Mouse (Mus musculus) liver, embryonic 14.5 days (tissue): ENCODE measurements at regions not wholly inside any gene's neighbourhood (a gene's known extent, or its start where the extent isn't known, plus 50 kb on each side); places are given as distances from the start of the nearest gene placed in this dataset.

ENCODE experiments used
- ATAC-seq: fragments of 200-750 bp; cut with Nextera tagmentation; 2 replicates; pipeline ENCODE4 v1.8.0; 2017; ENCODE audit warnings: moderate number of reproducible peaks, mild to moderate bottlenecking, moderate library complexity; ENCODE audit not compliant: insufficient read depth
- DNase-seq, 3 experiments: peaks; one replicate each; pipeline ENCODE4 v3.0.0-alpha.2; 2012 to 2013; ENCODE audit warnings: low read depth in 3 of 3, low spot score in 3 of 3
- H3K27ac ChIP-seq: fragments of 300-500 bp; sonication (generic); 2 replicates; pipeline ENCODE4 v1.5.1; 2014; ENCODE audit warnings: moderate library complexity, mild to moderate bottlenecking, control low read depth, inconsistent platforms
- H3K27me3 ChIP-seq: fragments of 300-500 bp; sonication (generic); 2 replicates; pipeline ENCODE4 v1.6.1; 2014; ENCODE audit warnings: mild to moderate bottlenecking, low read length, moderate library complexity; ENCODE audit not compliant: control insufficient read depth, insufficient read depth
- H3K36me3 ChIP-seq: fragments of 300-500 bp; sonication (generic); replicated peaks from 2 replicates; pipeline ENCODE4 v1.6.1; 2014; ENCODE audit warnings: low read depth; ENCODE audit not compliant: control insufficient read depth, insufficient read depth
- H3K4me1 ChIP-seq, 2 experiments: fragments of 200-500 bp in 1 of 2; fragments of 300-500 bp in 1 of 2; sonication (generic) in 1 of 2; replicated peaks; 2 replicates each; pipeline ENCODE4 v1.6.1; 2012 to 2014; ENCODE audit warnings: antibody characterized with exemption in 1 of 2, inconsistent platforms in 1 of 2, low read length in 1 of 2; ENCODE audit not compliant: control insufficient read depth in 2 of 2, insufficient read depth in 2 of 2
- H3K4me2 ChIP-seq: fragments of 300-500 bp; sonication (generic); 2 replicates; pipeline ENCODE4 v1.6.1; 2014; ENCODE audit warnings: low read depth, mild to moderate bottlenecking, control low read depth, moderate library complexity
- H3K4me3 ChIP-seq, 2 experiments: fragments of 200-500 bp in 1 of 2; fragments of 300-500 bp in 1 of 2; sonication (generic) in 1 of 2; 2 replicates each; pipeline ENCODE4 v1.5.1; 2012 to 2014; ENCODE audit warnings: low read depth in 2 of 2, low read length in 2 of 2, mild to moderate bottlenecking in 2 of 2, control low read depth in 1 of 2, inconsistent platforms in 1 of 2, moderate library complexity in 1 of 2; ENCODE audit not compliant: insufficient read depth in 1 of 2
- H3K9ac ChIP-seq: fragments of 300-500 bp; sonication (generic); replicated peaks from 2 replicates; pipeline ENCODE4 v1.6.1; 2014; ENCODE audit warnings: mild to moderate bottlenecking, control low read depth, moderate library complexity
- H3K9me3 ChIP-seq: fragments of 300-500 bp; sonication (generic); 2 replicates; pipeline ENCODE4 v1.6.1; 2016; ENCODE audit warnings: low read length, mixed read lengths; ENCODE audit not compliant: control insufficient read depth
- CTCF ChIP-seq: IDR thresholded peaks from 2 replicates; pipeline ENCODE4 v1.5.1; 2016; ENCODE audit warnings: antibody characterized with exemption, low read depth, control low read depth
- EP300 ChIP-seq: IDR thresholded peaks from 2 replicates; pipeline ENCODE4 v1.6.1; 2016; ENCODE audit warnings: antibody characterized with exemption, low read depth
- WGBS: fragments of 180-500 bp; shearing (Covaris S2); extraction: QIAGEN DNeasy Blood & Tissue Kit; methylation state at CpG from one replicate; pipeline ENCODE4 v1.1.7; 2014; ENCODE audit not compliant: insufficient replicate concordance; 5-methylcytosine and 5-hydroxymethylcytosine counted together

- H3K27me3 ChIP-seq: no peaks in the 10 kb centered on the region
- H3K4me1 ChIP-seq: no peaks in the 10 kb centered on the region
- no peak overlapping the region for H3K4me3 ChIP-seq
- 62% methylated on average over 2 of the region's 2 CpGs for WGBS
- H3K9me3 ChIP-seq: no peaks in the 10 kb centered on the region
- no peaks in the 10 kb centered on the region for H3K36me3 ChIP-seq
- no peak overlapping the region for H3K9ac ChIP-seq
- DNase-seq: no peak
- TF ChIP-seq CTCF (no peak), EP300 (no peak)
- no peak overlapping the region for H3K4me2 ChIP-seq
- H3K27ac ChIP-seq: no peak overlapping the region
- no peak for ATAC-seq
These were observed 433.2 kb downstream of the Igsf11 start for GRCm38 (mm10) chr16:39325627-39326026.

- TF ChIP-seq EP300 (no peak), CTCF (no peak)
- no peak for ATAC-seq
- no peaks in the 10 kb centered on the region for H3K4me1 ChIP-seq
These were observed 471.2 kb downstream of the Igsf11 start for GRCm38 (mm10) chr16:39363657-39364056.

GRCm38 (mm10) chr16:39368276-39368675 lies 475.8 kb downstream of the Igsf11 start:
- Histone ChIP-seq H3K27ac (no peak overlapping the region), H3K36me3 (no peaks in the 10 kb centered on the region), H3K4me2 (no peak overlapping the region), H3K9me3 (no peaks in the 10 kb centered on the region), H3K4me3 (no peak overlapping the region), H3K9ac (no peak overlapping the region), H3K4me1 (no peaks in the 10 kb centered on the region), H3K27me3 (no peaks in the 10 kb centered on the region)
- ATAC-seq: no peak
- TF ChIP-seq CTCF: no peak
- no peak for TF ChIP-seq EP300
- 49% methylated on average over 2 of the region's 2 CpGs for WGBS
- no peak for DNase-seq

More at GRCm38 (mm10) chr16:39363657-39364056, 471.2 kb downstream of the Igsf11 start:
- Histone ChIP-seq H3K9me3 (no peaks in the 10 kb centered on the region), H3K4me2 (no peak overlapping the region), H3K27me3 (no peaks in the 10 kb centered on the region), H3K9ac (no peak overlapping the region), H3K4me3 (no peak overlapping the region), H3K27ac (no peak overlapping the region), H3K36me3 (no peaks in the 10 kb centered on the region)
- WGBS: 47% methylated on average over 2 of the region's 2 CpGs
- DNase-seq: no peak

- TF ChIP-seq CTCF: no peak
- no peak for TF ChIP-seq EP300
- Histone ChIP-seq H3K27ac (no peak overlapping the region), H3K9ac (no peak overlapping the region), H3K4me1 (no peaks in the 10 kb centered on the region), H3K27me3 (no peaks in the 10 kb centered on the region), H3K4me2 (no peak overlapping the region), H3K36me3 (no peaks in the 10 kb centered on the region), H3K9me3 (no peaks in the 10 kb centered on the region), H3K4me3 (no peak overlapping the region)
- no peak for ATAC-seq
- 44% methylated on average over 3 of the region's 3 CpGs for WGBS
- DNase-seq: no peak
These were observed 482.1 kb downstream of the Igsf11 start for GRCm38 (mm10) chr16:39374616-39375015.

- Histone ChIP-seq H3K4me2 (no peak overlapping the region), H3K27ac (no peak overlapping the region), H3K27me3 (no peaks in the 10 kb centered on the region), H3K4me3 (no peak overlapping the region), H3K9me3 (no peaks in the 10 kb centered on the region), H3K36me3 (no peaks in the 10 kb centered on the region), H3K9ac (no peak overlapping the region), H3K4me1 (no peaks in the 10 kb centered on the region)
- no peak for TF ChIP-seq EP300
- TF ChIP-seq CTCF: no peak
- no peak for ATAC-seq
- no peak for DNase-seq
- WGBS: 57% methylated on average over 7 of the region's 7 CpGs
These were observed 487.5 kb downstream of the Igsf11 start for GRCm38 (mm10) chr16:39379959-39380358.

GRCm38 (mm10) chr16:39389943-39390342 lies 497.5 kb downstream of the Igsf11 start:
- H3K27me3 ChIP-seq: no peaks in the 10 kb centered on the region
- no peak overlapping the region for H3K4me2 ChIP-seq
- no peak overlapping the region for H3K27ac ChIP-seq
- H3K36me3 ChIP-seq: no peaks in the 10 kb centered on the region
- no peak for DNase-seq
- no peaks in the 10 kb centered on the region for H3K9me3 ChIP-seq
- H3K4me3 ChIP-seq: no peak overlapping the region
- H3K4me1 ChIP-seq: no peaks in the 10 kb centered on the region
- TF ChIP-seq EP300: no peak
- TF ChIP-seq CTCF: no peak
- no peak for ATAC-seq
- WGBS: 63% methylated on average over 5 of the region's 5 CpGs
- no peak overlapping the region for H3K9ac ChIP-seq
